Mouse (Mus musculus): ENCODE results near the gene Herpud2. TPM values are rescaled to one million over a fixed set of nuclear protein-coding genes. Genes with fewer than 3 reads are reported as not detected.

Gene Herpud2
- polyA plus RNA-seq, 1 experiment from 2014 or later = 20.1 TPM

DNA sequence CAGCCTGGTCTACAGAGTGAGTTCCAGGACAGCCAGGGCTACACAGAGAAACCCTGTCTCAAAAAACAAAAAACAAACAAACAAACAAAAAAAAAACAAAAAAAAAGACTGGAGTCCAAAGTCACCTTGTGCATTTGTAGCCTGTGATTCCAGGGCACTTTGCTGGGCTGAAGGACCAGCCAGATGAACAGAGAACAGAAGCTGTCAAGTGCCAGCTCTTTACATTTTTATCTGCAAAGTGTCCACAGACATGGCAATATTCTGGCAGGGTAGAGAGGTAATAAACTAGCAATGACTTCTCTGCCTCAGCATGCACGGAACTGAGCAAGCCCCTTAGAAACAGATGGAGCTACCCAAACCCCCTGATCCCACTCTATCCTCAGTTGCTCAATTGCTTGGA is 75.1 kb downstream of the Herpud2 start:
- peaks cover 6% of the 10 kb centered on the region; the same call in 1 of the 2 replicates for H3K4me1 ChIP-seq (ENCODE audit: control insufficient read depth, insufficient read depth, low read length)
- no peak overlapping the region for H3K27ac ChIP-seq (ENCODE audit: low read length)
- WGBS = 80% methylated on average over 1 of the region's 1 CpGs
- no peaks in the 10 kb centered on the region for H3K27me3 ChIP-seq (ENCODE audit: control insufficient read depth, insufficient read depth, low read length)
- H3K36me3 ChIP-seq (ENCODE audit: control insufficient read depth, insufficient read depth, low read length) = no peaks in the 10 kb centered on the region
- ATAC-seq (ENCODE audit: insufficient read depth, low FRiP score) = no peak
- H3K4me3 ChIP-seq (replicated peaks; ENCODE audit: low read length) = no peak overlapping the region
- H3K9me3 ChIP-seq (replicated peaks; ENCODE audit: control insufficient read depth, low read length) = no peaks in the 10 kb centered on the region
- H3K9ac ChIP-seq (ENCODE audit: low read length) = no peak overlapping the region
- no peak overlapping the region for H3K4me2 ChIP-seq (ENCODE audit: low read depth, low read length)

DNA sequence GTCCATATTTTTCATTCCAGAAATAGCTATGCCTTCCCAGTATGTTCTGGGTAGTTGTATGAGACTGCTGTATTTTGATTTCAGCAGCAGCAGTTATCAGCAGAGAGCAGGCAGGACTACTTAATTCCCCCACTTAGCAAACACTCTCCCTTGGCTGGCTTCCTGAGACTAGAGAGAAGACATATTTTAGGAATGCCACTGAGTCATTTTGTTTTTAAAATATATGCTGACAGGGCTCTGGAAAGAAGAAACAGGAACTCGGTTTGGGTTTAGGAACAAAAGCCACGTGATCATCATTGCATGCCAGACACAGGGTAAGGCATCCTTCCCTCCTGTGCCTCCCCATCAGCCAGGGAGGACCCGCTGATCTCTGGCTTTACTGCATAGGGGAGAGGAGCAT is 75.6 kb downstream of the Herpud2 start:
- Histone ChIP-seq H3K9ac (ENCODE audit: low read length) (no peak overlapping the region), H3K9me3 (replicated peaks; ENCODE audit: control insufficient read depth, low read length) (no peaks in the 10 kb centered on the region), H3K4me2 (ENCODE audit: low read depth, low read length) (no peak overlapping the region), H3K4me3 (replicated peaks; ENCODE audit: low read length) (no peak overlapping the region), H3K27ac (ENCODE audit: low read length) (peak overlapping the region; percentile 8; the same call in 1 of the 2 replicates), H3K4me1 (ENCODE audit: control insufficient read depth, insufficient read depth, low read length) (peaks cover 6% of the 10 kb centered on the region; the same call in 1 of the 2 replicates), H3K27me3 (ENCODE audit: control insufficient read depth, insufficient read depth, low read length) (no peaks in the 10 kb centered on the region), H3K36me3 (ENCODE audit: control insufficient read depth, insufficient read depth, low read length) (no peaks in the 10 kb centered on the region)
- WGBS = 36% methylated on average over 3 of the region's 3 CpGs
- ATAC-seq (ENCODE audit: insufficient read depth, low FRiP score) = peak; percentile 56; the same call in 1 of the 2 replicates

DNA sequence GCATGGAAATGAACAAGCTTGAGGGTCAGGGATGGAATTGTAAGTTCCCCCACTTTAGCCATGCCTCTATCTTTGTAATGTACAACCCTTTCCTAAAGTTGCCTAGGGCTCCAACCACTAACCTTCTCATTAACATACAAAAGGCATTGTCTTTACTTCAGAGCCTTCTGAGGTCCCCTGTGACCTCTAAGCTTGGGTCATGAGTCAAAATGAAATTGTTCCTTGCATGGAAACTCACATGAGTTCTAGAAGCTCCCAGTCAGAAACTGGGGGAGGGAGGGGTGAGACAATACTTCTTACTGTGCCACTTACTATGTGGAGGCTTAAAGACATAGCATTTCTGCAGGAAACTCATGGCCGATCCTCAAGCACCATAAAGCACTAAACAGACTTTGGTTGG is 79.0 kb downstream of the Herpud2 start:
- H3K9ac ChIP-seq (ENCODE audit: low read length) = no peak overlapping the region
- ATAC-seq (ENCODE audit: insufficient read depth, low FRiP score) = no peak
- H3K4me2 ChIP-seq (ENCODE audit: low read depth, low read length) = no peak overlapping the region
- no peaks in the 10 kb centered on the region for H3K36me3 ChIP-seq (ENCODE audit: control insufficient read depth, insufficient read depth, low read length)
- peaks cover 6% of the 10 kb centered on the region; the same call in 1 of the 2 replicates for H3K4me1 ChIP-seq (ENCODE audit: control insufficient read depth, insufficient read depth, low read length)
- WGBS = 88% methylated on average over 1 of the region's 1 CpGs
- no peak overlapping the region for H3K27ac ChIP-seq (ENCODE audit: low read length)
- no peaks in the 10 kb centered on the region for H3K9me3 ChIP-seq (replicated peaks; ENCODE audit: control insufficient read depth, low read length)
- H3K27me3 ChIP-seq (ENCODE audit: control insufficient read depth, insufficient read depth, low read length) = no peaks in the 10 kb centered on the region
- H3K4me3 ChIP-seq (replicated peaks; ENCODE audit: low read length) = no peak overlapping the region

- no peaks in the 10 kb centered on the region for H3K4me1 ChIP-seq (ENCODE audit: control insufficient read depth, insufficient read depth, low read length)
- no peak overlapping the region for H3K4me3 ChIP-seq (replicated peaks; ENCODE audit: low read length)
- no peaks in the 10 kb centered on the region for H3K36me3 ChIP-seq (ENCODE audit: control insufficient read depth, insufficient read depth, low read length)
- no peaks in the 10 kb centered on the region for H3K9me3 ChIP-seq (replicated peaks; ENCODE audit: control insufficient read depth, low read length)
- no peak overlapping the region for H3K9ac ChIP-seq (ENCODE audit: low read length)
- H3K27me3 ChIP-seq (ENCODE audit: control insufficient read depth, insufficient read depth, low read length) = no peaks in the 10 kb centered on the region
- H3K27ac ChIP-seq (ENCODE audit: low read length) = no peak overlapping the region
- 56% methylated on average over 2 of the region's 3 CpGs for WGBS
- no peak for ATAC-seq (ENCODE audit: insufficient read depth, low FRiP score)
- H3K4me2 ChIP-seq (ENCODE audit: low read depth, low read length) = no peak overlapping the region
These were observed 92.9 kb downstream of the Herpud2 start for GRCm38 (mm10) chr9:25058726-25059125.

Other genes starting within 250 kb of the Herpud2 start
- not detected in 2 replicates for gene Gm10181, start 62.4 kb downstream of the Herpud2 start, polyA plus RNA-seq (2015; fragmentation: Nextera tagmentation; extraction: Ambion mirVana)
- gene Sept7, start 100.6 kb upstream of the Herpud2 start, polyA plus RNA-seq (2015; fragmentation: Nextera tagmentation; extraction: Ambion mirVana) = 251 and 266 TPM in 2 replicates

Data from stomach, embryonic 16.5 days (tissue).